Mouse (Mus musculus) brain, embryonic 14.5 days (tissue): ENCODE measurements around the gene Grip1.

ENCODE experiments used
- CTCF ChIP-seq: fragments of 200-500 bp; IDR thresholded peaks from 2 replicates; pipeline ENCODE4 v1.5.1; 2012; ENCODE audit warnings: inconsistent platforms, mild to moderate bottlenecking, moderate library complexity, borderline replicate concordance; ENCODE audit not compliant: insufficient read depth, insufficient read length; ENCODE audit errors: extremely low read depth
- POLR2A ChIP-seq: fragments of 200-500 bp; IDR thresholded peaks from 2 replicates; pipeline ENCODE4 v1.6.1; 2012; ENCODE audit warnings: mild to moderate bottlenecking, inconsistent platforms, borderline replicate concordance; ENCODE audit not compliant: poor library complexity, insufficient read depth, insufficient read length, severe bottlenecking; ENCODE audit errors: extremely low read depth

DNA sequence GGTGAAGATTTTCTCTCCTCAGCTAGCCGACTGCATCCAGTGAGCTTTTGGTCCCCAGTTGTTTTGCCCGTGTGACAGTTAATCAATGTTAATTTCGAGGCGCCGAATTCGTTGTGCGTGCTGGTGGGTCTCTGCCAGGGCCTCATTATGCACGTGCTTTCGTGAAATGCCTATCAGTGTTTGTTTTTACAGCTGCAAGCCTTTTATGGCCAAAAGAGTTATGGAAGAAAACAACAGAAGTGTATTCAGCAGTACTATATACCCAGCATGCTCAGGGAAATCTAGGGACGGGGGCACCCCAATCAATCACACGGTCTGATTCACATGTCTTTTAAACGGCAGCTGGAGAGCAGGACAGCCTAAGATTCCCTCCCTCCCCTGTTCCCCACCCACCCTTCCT, 424.7 kb downstream of the Grip1 start:
- TF ChIP-seq POLR2A (no peak), CTCF (no peak)
